Mouse (Mus musculus): ENCODE data around the gene Syna. TPM values are rescaled to one million over a fixed set of nuclear protein-coding genes. Genes with fewer than 3 reads are reported as not detected.
A peak's percentile ranks its signal among the peaks of the same experiment; 100 is the strongest.

The Syna gene
- total RNA-seq, 2 experiments from 2014 or later: 5.1 to 6.7 TPM

DNA sequence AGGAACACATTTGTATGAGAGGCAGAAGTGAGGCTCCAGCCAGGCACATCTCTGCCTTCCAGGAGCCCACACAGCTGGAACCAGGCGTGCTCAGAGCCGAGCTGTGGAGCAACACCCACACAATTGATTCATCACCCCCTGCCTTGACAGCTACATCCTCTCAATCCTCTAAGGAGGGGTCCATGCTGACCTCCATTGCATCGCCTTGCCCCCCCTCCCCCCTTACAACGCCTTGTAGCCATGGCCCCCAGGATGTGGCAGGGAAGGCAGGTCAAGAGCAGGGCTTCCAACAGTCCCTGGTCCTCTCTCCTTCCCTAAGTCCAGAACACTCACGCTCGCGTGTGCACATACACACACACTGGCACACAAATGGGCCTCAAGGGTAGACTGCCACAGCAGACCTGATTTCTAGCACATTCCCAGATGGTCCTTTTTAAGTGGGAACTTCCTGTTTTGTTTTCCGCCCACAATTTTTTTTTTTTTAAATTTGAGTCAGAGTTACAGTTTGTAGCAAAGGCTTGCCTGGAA, 9.1 kb upstream of the Syna start:
- DNase-seq (ENCODE audit: extremely low spot score in 1 of 2, low spot score in 1 of 2): no peak

DNA sequence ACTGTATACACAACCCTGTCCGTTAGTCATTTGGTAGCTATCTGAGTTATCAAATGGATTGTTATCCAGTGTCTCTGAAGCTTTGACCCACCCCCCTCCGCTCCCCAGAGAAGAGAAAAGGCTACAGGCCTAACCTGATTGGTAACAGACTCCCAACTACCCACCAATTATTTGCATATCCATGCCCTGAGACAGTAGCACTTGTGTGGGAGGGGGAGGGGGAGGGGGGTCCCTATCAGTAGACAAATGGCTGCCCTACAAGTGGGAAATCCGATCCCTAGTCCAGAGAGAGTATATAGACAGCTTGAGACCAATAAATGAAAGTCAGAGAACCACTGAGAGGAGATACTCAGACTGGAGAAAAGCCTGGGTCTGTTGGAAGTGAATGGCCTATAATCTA, 8.1 kb upstream of the Syna start:
- no peak for DNase-seq (ENCODE audit: extremely low spot score in 1 of 2, low spot score in 1 of 2)

DNA sequence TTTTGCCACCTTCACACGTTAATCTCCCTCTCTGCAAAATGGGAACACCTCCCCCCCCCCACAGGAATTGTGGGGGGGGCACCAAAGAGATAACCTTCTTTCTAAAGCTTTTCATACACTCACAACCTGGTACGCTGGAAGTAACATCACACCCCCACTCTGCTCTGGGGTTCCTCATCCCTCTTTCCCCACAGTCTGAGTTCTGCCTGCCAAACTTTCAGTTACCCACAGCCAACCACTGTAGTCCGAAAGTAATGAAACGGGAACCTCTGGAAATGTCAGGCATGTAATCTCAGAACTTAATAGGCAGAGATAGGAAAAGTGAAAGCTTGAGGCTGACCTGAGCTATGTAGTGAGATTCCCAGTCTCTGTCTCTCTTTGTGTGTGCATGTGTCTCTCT, 7.5 kb upstream of the Syna start:
- no peak for DNase-seq (ENCODE audit: extremely low spot score in 1 of 2, low spot score in 1 of 2)

DNA sequence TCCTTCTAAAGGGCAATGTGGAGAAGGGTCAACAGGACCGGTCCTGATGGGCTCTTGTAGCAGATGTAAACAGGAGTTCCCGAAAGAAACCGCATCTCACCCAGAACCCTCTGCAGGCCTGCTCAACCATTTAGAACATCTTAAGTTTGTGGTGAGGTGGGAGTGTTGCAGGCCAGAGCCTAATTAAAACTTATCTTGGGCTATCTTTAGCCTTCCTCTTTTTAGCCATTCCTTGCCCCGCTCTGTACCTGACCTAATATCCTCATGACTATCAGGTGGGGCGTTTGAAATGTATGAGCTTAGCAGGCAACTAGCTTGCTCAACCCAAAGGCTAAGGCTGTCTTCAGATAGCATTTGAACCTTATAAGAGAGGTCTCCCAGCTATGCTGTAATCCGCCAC, 5.7 kb upstream of the Syna start:
- DNase-seq (ENCODE audit: extremely low spot score in 1 of 2, low spot score in 1 of 2): no peak

DNA sequence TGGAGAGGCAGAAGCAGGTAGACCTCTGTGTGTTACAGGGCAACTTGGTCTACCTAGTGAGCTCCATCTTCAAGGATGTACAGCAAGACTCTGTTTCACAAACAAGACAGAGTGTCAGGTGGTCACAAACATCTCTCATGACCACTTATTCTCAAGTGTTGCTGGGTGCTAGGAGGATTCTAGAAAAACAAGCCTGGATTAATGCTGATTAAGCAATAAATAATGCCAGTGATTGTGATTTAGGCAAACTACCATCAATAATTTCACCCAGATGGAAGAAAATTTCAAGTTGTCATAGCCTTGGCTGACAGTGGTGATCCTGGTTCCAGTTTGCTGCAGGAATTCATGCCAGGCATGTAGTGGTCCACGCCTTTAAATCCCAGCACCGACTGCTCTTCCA, 4.3 kb upstream of the Syna start:
- no peak for DNase-seq (ENCODE audit: extremely low spot score in 1 of 2, low spot score in 1 of 2)

DNA sequence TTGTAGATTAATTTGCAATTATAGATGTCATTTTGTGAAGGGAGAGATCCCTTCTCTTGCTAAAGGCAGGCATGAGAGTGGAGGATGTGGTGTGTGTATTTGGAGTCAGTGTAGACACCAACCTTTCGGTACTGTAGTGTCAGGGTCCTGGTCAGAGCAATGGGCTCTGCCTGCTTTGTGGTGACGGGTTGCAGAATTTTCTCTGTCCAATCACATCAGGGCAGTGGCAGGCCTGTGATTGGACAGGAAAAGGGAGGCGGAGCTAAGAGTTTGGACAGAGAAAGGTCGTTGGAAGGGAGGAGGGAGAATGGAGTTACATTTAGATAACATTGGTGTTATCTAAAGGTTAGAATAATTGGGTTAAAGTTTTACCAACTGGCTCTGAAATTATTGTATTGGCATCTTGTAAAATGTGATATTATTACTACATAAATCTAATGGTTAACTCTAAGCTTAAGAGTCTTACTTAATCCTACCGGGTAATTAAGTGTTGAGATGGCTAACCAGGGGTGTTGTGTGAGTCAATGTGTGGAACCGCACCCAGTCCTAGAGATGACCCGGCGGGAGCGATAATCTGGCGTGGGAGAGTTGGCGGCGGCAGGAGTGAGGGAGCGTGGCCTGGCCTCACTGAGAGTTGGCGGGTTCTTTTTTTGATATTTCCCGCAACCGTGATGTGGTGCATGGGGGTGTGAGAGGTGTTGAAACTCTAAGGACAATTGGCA, 640 bp upstream of the Syna start:
- DNase-seq (ENCODE audit: extremely low spot score in 1 of 2, low spot score in 1 of 2): no peak

DNA sequence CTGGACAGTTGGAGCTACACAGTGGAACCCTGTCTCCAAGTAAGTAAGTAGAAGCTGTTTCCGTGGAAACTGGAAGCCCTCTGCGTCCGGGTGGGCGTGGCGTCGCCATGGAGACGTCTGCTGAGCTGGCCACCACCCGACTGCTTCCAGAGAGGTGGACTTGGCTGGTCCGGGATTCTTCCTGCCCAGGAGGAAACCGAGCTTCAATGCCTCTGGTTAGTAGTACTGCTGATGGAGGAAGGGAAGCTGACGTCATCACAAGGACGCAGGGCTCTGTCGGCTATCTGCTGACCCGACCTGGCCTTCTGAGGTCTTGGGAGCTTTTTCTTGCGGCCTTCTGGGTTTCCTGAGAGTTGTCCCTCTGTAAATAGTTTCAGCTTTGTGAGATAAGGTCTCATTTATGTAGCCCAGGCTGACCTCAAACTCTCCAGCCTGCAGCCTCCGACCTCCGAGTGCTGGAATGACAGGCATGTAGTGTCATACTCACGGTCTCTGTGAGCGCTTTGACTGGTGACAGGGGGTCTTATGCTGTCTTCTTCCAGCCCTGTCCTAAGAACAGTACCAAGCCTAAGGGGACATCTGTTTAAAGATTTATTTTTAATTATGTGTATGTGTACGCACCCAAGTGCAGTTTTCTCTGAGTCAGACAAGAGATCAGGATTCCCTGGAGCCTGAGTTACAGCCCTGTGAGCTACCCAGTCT, 4.4 kb downstream of the Syna start:
- peak in 1 of 2 experiments; percentile 62 for DNase-seq (ENCODE audit: extremely low spot score in 1 of 2, low spot score in 1 of 2)

DNA sequence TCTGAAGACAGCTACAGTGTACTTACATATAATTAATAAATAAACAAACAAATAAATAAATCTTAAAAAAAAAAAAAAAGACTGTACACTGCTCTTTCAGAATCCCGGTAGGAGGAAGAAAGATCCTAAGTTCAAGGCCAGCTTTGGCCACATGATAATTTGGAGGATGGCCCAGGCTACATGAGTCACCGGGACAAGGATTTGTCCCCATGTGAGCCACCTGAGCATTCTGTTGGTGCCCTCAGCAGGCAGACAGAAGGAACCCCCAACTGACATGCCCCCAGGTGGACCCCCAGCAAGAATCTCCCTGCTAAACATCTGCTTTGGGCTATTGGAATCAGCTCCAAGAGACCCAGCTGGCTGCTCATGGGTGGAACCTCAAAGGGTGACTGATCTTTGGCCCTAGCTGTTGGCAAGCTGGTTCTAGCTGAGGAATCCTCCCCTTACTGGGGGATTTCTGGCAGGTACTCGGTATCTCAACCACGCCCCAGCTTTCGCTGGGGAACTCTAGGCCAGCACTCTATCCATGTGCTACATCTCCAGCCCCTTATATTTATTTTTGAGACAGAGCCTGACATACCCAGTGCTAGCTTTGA, 5.9 kb downstream of the Syna start:
- DNase-seq (ENCODE audit: extremely low spot score in 1 of 2, low spot score in 1 of 2): no peak

DNA sequence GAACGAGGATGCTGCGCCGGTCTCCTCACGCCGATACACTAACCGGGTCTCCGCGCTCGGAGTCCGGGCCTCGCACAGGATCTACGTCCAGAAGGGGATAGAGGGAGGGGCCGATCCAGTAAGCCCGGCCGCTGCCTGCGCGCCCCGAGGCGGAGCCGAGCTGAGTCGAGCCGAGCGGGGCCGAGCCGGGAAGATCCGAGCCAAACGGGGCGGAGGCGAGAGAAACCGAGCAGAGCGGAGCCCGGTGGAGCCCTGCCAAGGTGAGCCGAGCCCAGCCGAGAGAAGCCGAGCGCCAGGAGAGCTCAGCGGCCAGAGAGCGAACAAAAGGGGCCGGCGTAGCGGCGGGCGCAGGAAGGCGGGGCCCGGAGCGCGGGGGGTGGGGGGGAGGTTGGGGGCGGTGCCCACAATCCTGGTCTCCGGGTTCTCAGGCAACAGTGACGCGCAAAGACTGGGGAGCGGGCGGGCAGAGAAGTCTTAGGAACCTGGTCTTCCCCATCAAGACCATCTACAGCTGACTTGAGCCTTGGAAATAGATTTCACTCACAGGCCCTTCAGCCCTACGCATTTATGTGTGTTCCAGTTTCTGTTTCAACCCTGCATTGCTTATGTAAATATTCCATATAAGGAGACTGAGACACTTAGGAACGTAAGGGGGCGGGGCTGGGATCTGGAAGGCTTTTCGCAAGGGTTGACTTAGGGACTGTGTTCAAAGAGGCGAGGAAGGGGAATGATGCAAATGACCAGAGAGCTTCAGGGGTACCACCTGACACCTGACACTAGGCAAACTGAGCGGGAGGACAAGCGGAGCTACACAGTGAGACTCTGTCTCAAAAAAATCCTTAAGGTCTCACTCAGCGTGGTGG, 7.6 kb downstream of the Syna start, which contains the start of gene Clip2:
Gene Clip2, minus strand, starts transcription at position 325 of the 863 bp plus-strand sequence.
- DNase-seq (ENCODE audit: extremely low spot score in 1 of 2, low spot score in 1 of 2): peak; percentile 99

DNA sequence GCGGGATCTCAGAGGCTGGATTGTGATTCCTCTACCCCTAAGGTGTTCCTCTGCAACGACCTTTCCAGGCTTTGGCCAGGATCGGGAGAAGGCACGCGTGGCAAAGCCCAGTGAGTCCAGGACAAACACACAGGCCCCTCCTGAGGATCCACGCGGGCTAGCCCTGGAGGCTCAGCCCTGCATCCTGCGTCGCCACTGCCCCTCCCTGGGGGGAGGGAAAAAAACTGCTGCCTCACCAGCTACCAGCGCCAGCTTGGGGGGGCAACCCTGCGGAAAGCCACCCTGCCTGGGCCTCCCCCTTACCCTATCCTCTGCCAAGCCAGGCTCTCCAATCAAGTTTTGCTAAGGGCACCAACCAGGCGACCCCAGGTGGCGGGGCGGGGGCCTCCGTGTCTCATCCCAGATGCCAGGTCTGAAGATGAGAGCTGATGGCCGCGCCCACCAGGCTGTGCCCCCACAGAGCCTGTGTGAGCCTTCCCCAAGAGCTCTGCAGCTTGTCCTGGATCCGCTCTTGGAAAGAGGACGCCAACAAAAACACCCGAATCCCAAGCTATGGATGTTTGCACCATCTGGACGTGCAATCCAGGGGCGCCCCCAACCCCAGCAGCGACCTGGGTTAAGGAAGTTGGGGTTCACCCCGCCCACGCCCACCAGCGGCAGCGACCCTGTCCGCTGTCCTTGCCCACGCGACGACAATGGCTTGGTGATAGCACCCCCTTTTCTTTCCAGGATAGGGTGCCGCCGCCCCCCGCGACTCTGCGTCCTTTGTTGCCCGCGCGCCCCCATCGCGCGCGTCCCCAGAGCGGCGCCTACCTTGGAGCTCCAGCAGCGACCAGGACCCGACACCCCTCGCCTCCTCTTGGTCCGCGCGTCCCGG, 8.5 kb downstream of the Syna start:
- peak in 1 of 2 experiments; percentile 41 for DNase-seq (ENCODE audit: extremely low spot score in 1 of 2, low spot score in 1 of 2)

DNA sequence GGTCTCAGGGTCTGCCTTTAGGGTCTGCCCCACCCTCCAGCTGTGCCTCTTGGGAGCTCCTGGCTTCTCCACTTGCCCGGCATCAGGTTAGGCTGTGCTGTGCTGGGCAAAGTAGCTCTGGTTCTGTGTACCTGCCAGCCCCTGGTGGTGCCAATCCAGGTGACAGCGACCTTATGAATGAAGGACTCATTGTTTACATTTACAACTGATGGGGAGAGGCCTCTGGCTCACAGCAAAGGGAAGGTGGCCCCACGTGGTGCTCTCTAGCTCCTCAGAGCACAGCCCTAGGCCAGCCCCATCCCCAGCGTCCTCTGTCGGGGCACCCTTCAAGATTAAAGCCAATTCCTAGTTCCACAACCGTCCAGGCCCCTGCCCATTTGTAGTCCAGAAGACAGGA, 9.1 kb downstream of the Syna start:
- DNase-seq (ENCODE audit: extremely low spot score in 1 of 2, low spot score in 1 of 2): no peak

DNA sequence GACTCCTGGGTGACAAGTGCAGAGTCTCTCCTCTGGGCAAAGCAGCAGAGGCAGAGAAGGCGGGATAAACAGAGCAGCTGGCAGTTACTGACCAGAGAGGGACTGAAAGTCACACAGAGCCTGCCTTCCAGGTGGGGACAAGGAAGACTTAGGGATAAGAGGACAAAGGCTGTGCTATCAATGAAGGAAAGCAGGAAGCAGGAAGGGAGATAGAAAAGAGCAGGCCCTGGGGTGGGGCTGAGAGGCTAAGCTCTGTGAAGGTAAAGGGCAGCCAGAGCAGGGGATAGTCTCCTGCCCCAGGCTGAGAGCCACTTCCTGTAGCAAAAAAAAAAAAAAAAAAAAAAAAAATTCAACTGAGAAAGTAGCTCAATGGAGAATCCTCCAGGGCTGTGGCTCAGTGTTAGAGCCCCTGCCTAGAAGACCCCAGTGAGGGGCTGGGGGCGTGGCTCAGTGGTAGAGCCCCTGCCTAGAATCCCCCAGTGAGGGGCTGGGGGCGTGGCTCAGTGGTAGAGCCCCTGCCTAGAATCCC, 10.3 kb downstream of the Syna start:
- DNase-seq (ENCODE audit: extremely low spot score in 1 of 2, low spot score in 1 of 2): no peak

DNA sequence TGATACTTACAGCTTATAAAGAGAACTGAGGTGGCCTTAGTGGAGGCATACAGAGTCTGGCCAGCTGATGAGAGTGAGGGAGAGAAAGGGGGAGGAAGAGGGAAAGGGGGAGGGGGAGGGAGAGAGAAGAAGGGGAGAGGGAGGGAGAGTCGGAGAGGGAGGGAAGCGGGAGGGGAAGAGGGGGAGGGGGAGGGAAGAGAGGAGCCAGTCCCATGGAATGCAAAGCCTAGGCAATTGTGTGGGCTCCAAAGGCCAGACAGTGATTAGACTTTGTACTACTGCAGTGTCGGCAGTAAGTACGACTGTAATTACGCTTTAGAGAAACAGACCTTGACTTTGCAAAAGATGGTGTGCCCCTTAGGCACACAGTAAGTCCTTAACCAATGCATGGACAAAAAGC, 11.7 kb downstream of the Syna start:
- DNase-seq (ENCODE audit: extremely low spot score in 1 of 2, low spot score in 1 of 2): no peak

DNA sequence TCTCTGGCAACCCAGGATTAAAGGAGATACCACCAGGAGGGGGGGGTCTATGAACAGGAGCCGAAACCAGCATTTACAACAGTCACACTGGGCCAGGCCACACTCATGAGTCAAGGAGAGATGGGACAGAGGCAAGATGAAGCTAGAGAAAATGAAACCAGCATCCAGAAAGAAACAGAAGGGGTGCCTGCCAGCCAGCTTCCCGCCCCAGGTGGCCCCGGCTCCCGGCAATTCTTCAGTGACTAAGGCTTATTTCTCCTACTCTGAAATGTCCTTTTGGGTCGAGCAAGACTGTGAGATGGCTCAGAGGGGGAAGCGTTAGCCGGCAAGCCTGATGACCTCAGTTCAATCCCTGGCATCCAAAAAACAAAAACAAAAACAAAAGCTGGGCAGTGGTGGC, 13.2 kb downstream of the Syna start:
- no peak for DNase-seq (ENCODE audit: extremely low spot score in 1 of 2, low spot score in 1 of 2)

DNA sequence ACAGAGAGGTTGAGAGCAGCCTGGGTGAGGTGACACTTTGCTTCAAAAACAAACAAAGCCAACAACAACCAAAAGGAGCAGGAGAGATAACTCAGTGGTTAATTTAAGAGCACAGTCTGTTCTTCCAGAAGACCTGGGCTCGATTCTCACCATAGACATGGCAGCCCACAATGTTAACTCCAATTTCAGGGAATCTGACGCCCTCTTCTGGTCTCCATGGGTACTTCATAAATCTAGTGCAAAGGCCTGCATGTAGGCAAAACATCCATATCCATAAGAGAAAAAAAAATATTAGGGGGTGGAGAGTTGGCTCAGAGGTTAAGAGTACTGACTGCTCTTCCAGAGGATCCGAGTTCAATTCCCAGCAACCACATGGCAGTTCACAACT, 14.7 kb downstream of the Syna start:
- no peak for DNase-seq (ENCODE audit: extremely low spot score in 1 of 2, low spot score in 1 of 2)

DNA sequence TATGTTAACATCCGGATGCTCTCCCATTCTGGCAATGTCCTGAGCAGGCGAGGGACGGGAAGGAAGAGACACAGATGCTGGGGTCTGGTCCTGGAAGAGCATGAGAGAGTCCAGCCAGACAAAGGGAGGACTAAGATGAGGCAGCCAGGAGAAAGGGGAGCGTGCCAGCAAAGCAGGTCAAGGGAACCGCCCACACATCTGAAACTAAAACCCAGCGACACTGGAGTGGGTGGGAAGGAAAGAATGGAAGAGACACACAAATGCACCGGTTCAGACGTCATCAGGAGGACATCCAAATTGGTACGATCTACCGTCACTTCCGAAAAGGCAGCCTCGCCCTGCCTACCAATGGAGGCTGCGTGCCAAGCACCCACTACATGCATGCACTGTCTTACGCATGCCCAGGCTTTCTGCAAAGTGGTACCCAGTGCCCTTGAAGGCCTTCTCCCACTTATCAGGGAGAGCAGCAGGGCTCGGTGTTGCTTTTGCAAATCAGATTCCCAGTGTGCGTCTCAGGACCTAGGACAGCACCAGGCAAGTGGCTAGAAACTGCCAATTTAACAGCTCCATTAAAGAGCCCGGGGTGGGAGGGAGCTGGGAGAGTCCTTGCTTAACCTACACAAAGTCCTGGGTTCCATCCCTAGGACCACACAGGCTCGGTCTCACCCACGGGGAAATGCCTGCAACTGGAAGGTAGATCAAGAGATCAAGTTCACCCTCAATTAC, 15.3 kb downstream of the Syna start:
- DNase-seq (ENCODE audit: extremely low spot score in 1 of 2, low spot score in 1 of 2): no peak

DNA sequence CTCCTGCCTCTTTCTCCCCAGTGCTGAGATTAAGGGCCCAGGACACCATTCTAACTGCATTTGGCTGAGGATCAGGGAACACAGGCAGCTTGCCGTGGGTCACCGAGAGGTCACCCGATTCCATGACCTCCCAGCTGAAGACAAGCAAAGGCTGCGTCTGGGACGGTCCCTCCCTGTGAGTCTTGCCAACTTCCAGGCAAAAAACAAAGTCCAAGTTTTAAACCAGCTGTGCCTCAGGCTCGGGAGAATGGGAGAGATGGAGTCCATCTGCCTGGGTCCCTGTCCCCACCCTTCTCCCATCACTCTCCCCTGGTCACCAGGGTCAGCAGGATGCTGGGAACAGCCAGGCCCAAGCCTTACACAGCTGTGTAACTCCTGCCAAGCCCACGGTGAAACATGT, 18.3 kb downstream of the Syna start:
- no peak for DNase-seq (ENCODE audit: extremely low spot score in 1 of 2, low spot score in 1 of 2)

DNA sequence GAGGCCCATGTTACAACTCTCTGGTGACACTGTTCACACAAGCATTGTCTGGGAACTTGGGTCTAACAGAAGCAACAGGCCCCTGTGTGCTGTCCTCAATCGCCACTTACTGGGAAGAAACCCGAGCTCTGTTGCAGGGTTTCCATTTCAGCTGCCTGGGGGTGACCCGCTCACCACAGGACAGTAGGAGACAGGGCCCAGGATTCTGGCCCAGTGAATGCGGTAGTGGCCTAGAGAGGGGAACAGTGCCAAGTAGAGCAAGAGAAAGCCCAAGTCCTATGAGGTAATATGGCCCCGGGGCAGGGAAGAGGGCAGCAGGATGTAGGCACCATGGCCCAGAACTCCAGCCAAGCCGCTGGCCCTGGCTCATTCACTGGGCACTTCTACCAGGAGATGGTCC, 19.1 kb downstream of the Syna start:
- no peak for DNase-seq (ENCODE audit: extremely low spot score in 1 of 2, low spot score in 1 of 2)

DNA sequence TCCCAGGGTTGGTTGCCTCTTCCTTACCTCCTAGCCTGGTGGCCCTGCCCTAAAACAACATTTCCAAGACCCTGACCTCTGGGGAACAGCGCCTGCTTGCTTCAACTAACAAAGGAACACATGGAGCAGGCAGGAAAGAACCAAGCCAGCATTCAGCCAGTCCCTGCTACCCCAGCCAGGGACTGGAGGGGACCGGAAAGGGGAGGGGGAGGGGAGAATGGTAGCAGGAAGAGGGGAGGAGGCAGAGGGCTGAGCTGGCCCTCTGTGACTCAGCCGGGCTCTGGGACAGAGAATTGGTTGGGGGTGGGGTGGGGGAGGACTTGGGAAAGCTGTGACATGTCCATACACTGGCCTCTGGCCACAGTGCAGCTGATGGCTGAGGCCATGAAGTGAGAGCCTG, 20.1 kb downstream of the Syna start:
- no peak for DNase-seq (ENCODE audit: extremely low spot score in 1 of 2, low spot score in 1 of 2)
